Mouse (Mus musculus): ENCODE measurements at regions not wholly inside any gene's neighbourhood (a gene's known extent, or its start where the extent isn't known, plus 50 kb on each side); places are given as distances from the start of the nearest gene placed in this dataset.

DNA sequence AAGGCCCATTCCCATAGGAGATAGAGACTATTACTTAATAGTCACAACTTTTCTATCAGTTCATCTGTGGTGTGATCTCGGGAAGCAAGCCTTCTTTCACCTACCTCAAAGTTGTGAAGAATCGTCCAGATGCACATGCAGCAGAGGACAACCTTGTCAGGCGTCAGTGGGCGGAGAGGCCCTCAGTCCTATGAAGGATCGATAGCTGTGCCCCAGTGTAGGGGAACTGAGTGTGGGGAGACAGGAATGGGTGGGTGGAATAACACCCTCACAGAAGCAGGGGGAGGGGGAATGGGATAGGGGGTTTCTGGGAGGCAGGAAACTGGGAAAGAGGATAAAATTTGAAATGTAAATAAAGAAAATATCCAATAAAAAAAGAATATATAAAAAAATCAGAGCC is 133.5 kb upstream of the Nrxn1 start:
- DNase-seq (ENCODE audit: low spot score in 2 of 2), result no peak

DNA sequence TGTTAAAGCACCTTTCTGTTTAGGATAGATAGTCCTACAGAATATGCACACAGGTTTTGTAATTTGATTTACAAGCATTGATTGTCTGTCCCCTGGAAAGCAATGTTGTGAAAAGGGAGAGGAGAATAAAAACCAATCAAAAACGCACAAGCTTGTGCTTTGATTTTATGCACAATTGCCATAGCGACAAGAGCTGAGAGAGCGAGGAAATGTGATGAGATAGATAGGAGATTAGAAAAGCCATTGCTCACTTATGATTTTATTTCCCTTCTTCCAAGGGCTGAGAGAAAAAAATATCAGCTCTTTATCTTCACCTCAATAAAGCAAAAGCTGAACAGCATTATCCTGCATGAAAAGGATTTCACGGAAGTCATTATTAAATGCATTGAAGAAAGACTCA is 133.0 kb upstream of the Nrxn1 start:
- DNase-seq (ENCODE audit: low spot score in 2 of 2), result no peak

GRCm38 (mm10) chr17:91216429-91216828 is 123.6 kb upstream of the Nrxn1 start:
- DNase-seq (ENCODE audit: low spot score in 2 of 2), result peak in 1 of 2 experiments; percentile 3

DNA sequence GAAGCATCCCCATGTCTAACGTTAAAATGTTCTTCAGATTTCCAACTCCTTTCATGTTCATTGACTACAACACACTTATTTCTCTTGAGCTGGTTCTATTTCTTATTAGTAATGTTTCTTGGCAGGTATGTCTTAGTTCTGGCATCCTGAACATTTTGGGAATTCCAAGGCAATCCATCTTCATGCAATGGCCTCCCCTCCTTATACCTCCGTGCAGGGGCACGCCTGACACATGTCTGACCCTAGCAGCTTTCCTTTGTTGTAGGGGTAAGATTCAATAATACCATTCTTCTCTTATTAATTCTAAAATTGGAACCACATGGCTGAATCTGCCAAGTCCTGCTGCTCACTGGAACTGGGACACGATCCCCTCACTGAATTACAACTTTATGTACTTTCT is 89.7 kb upstream of the Nrxn1 start:
- DNase-seq (ENCODE audit: low spot score in 2 of 2), result no peak

DNA sequence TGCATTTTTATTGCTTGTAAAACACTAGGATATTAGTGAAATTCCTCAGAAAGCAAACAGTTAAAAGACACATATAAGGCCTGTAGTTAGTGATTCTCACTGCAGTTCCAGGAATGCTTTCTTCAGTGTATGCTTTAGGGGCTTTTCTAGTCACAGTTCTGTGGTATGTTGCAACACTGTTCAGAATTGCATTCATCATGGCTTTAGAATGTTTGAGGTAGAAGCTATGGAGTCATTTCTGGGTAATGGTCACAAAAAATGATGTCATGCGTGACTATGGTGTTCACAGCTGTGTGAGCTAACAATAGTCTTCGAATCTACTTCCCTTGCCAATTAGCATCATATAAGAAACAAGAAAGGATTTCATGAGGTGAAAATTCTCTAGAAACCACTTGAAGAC is 69.0 kb upstream of the Nrxn1 start:
- no peak for DNase-seq (ENCODE audit: low spot score in 2 of 2)

All from left cerebral cortex, adult 18-20 months (tissue).